Mouse (Mus musculus) embryonic facial prominence, embryonic 13.5 days (tissue): ENCODE measurements around the gene Txn2. TPM values are rescaled to one million over a fixed set of nuclear protein-coding genes. Genes with fewer than 3 reads are reported as not detected.

Source experiments
- ATAC-seq: fragments of 200-750 bp; cut with Nextera tagmentation; 2 replicates; pipeline ENCODE4 v1.8.0; 2017; ENCODE audit warnings: low read depth; ENCODE audit not compliant: insufficient number of reproducible peaks, insufficient read depth, low FRiP score, low TSS enrichment
- H3K27ac ChIP-seq: fragments of 300-500 bp; sonication (generic); 2 replicates; pipeline ENCODE4 v1.5.1; 2015; ENCODE audit warnings: moderate library complexity, mild to moderate bottlenecking, inconsistent platforms
- H3K27me3 ChIP-seq: fragments of 300-500 bp; sonication (generic); 2 replicates; pipeline ENCODE4 v1.6.1; 2015; ENCODE audit warnings: mild to moderate bottlenecking, inconsistent platforms
- H3K36me3 ChIP-seq: fragments of 300-500 bp; sonication (generic); 2 replicates; pipeline ENCODE4 v1.6.1; 2015; ENCODE audit warnings: mild to moderate bottlenecking, inconsistent platforms
- H3K4me1 ChIP-seq: fragments of 300-500 bp; sonication (generic); 2 replicates; pipeline ENCODE4 v1.6.1; 2015; ENCODE audit warnings: inconsistent platforms
- H3K4me2 ChIP-seq: fragments of 300-500 bp; sonication (generic); 2 replicates; pipeline ENCODE4 v1.6.1; 2015; ENCODE audit warnings: moderate library complexity, mild to moderate bottlenecking, inconsistent platforms
- H3K4me3 ChIP-seq: fragments of 300-500 bp; sonication (generic); 2 replicates; pipeline ENCODE4 v1.5.1; 2015; ENCODE audit warnings: mild to moderate bottlenecking, inconsistent platforms
- H3K9ac ChIP-seq: fragments of 300-500 bp; sonication (generic); 2 replicates; pipeline ENCODE4 v1.6.1; 2015; ENCODE audit warnings: mild to moderate bottlenecking, inconsistent platforms
- H3K9me3 ChIP-seq: fragments of 300-500 bp; sonication (generic); 2 replicates; pipeline ENCODE4 v1.6.1; 2016; ENCODE audit warnings: inconsistent platforms
- WGBS: fragments of 180-500 bp; shearing (Covaris S2); methylation state at CpG from one replicate; pipeline ENCODE4 v1.1.7; 2015; ENCODE audit warnings: mixed read lengths; 5-methylcytosine and 5-hydroxymethylcytosine counted together
- polyA plus RNA-seq: library from polyadenylated mRNA; unstranded; fragments of >200 nt; fragmentation: Nextera tagmentation; extraction: Ambion mirVana; gene quantifications from 2 replicates; pipeline ENCODE4 v1.2.1, GENCODE M21; 2015

Gene Txn2
- polyA plus RNA-seq, 1 experiment from 2014 or later, result 236 TPM

DNA sequence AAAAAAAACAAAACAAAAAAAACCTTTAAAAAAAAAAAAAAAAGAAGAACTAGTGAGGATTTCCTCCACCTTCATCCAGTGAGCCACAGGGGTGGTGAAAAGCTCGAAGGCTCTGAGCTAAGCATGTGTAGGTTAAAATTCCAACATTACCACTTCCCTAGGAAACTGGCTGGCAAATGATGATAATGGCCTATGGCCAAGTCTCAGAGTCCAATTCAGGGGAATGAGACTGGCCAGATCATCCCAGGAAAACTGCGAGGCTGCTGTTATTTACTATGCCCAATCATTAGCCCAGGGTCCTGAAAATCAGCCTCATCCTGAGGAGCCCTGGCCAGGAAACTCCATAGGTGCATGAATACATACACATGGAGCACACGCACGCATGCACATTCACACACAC, 42.9 kb downstream of the Txn2 start:
- 84% methylated on average over 4 of the region's 4 CpGs for WGBS
- H3K4me3 ChIP-seq, result no peak overlapping the region
- no peaks in the 10 kb centered on the region for H3K36me3 ChIP-seq
- H3K4me2 ChIP-seq, result no peak overlapping the region
- no peaks in the 10 kb centered on the region for H3K9me3 ChIP-seq
- no peak for ATAC-seq
- no peak overlapping the region for H3K27ac ChIP-seq
- no peaks in the 10 kb centered on the region for H3K27me3 ChIP-seq
- no peak overlapping the region; the same call in 1 of the 2 replicates for H3K9ac ChIP-seq
- peaks cover 27% of the 10 kb centered on the region for H3K4me1 ChIP-seq

DNA sequence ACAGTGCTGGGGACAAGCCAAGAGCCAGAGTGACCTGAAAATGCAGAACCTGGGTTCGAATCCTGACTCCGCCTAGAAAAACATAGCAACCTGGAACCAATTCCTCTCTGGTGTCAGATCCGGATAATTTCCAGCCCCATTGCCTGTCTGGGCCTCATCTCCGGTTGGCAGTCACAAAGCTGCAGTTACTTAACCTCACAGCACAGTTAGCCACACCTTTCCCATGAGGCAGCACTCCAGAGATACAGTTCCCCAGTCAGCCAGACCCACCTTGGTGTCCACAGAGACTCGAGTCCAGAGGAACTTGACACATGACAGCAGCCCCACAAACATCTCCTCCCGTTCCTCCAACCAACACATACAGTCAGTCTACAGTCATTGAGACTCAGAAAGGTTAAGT, 43.6 kb downstream of the Txn2 start:
- 82% methylated on average over 6 of the region's 6 CpGs for WGBS
- no peaks in the 10 kb centered on the region for H3K9me3 ChIP-seq
- H3K9ac ChIP-seq, result no peak overlapping the region
- peaks cover 27% of the 10 kb centered on the region for H3K4me1 ChIP-seq
- H3K27ac ChIP-seq, result no peak overlapping the region
- ATAC-seq, result no peak
- no peak overlapping the region for H3K4me3 ChIP-seq
- no peaks in the 10 kb centered on the region for H3K27me3 ChIP-seq
- H3K36me3 ChIP-seq, result no peaks in the 10 kb centered on the region
- H3K4me2 ChIP-seq, result no peak overlapping the region

GRCm38 (mm10) chr15:77883697-77884010, 45.2 kb downstream of the Txn2 start:
- H3K27ac ChIP-seq, result peak overlapping the region; percentile 84
- H3K4me2 ChIP-seq, result no peak overlapping the region
- H3K9ac ChIP-seq, result no peak overlapping the region
- H3K36me3 ChIP-seq, result no peaks in the 10 kb centered on the region
- WGBS, result 63% methylated on average over 4 of the region's 4 CpGs
- H3K4me3 ChIP-seq, result no peak overlapping the region
- no peak for ATAC-seq
- H3K4me1 ChIP-seq, result peaks cover 27% of the 10 kb centered on the region
- H3K9me3 ChIP-seq, result no peaks in the 10 kb centered on the region
- no peaks in the 10 kb centered on the region for H3K27me3 ChIP-seq

GRCm38 (mm10) chr15:77882797-77883696, 45.8 kb downstream of the Txn2 start:
- Histone ChIP-seq H3K4me2 (peak overlapping the region; percentile 27; the same call in 1 of the 2 replicates), H3K27ac (peak overlapping the region; percentile 84), H3K36me3 (no peaks in the 10 kb centered on the region), H3K9ac (peak overlapping the region; percentile 51), H3K27me3 (no peaks in the 10 kb centered on the region), H3K9me3 (no peaks in the 10 kb centered on the region), H3K4me1 (peaks cover 24% of the 10 kb centered on the region), H3K4me3 (no peak overlapping the region)
- 10% methylated on average over 16 of the region's 17 CpGs for WGBS
- peak; percentile 60; the same call in 1 of the 2 replicates for ATAC-seq

- Histone ChIP-seq H3K36me3 (no peaks in the 10 kb centered on the region), H3K9ac (no peak overlapping the region), H3K9me3 (no peaks in the 10 kb centered on the region), H3K27ac (peak overlapping the region; percentile 84), H3K4me2 (no peak overlapping the region; the same call in 1 of the 2 replicates), H3K27me3 (no peaks in the 10 kb centered on the region), H3K4me1 (peaks cover 24% of the 10 kb centered on the region), H3K4me3 (no peak overlapping the region)
- 54% methylated on average over 6 of the region's 6 CpGs for WGBS
- ATAC-seq, result no peak
Observed at GRCm38 (mm10) chr15:77882297-77882696, 46.5 kb downstream of the Txn2 start.

DNA sequence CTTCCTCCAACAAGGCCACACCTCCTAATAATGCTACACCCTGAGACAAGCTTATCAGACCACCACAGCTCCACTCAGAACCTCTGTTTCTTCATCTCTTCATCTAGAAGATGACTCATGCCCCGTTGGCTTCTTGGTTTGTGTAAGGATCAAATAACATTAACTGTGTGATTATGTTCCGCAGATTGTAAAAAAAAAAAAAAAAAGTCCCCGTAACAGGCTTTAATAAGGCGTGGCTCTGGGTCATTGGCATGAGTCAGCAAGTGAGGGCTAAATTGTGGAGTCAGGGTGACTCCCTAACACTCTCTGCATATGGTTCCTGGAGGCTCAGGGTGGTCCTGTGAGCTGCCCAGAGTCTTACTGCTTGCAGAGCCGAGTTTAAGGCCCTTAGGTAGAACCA, 47.1 kb downstream of the Txn2 start:
- peaks cover 24% of the 10 kb centered on the region for H3K4me1 ChIP-seq
- no peaks in the 10 kb centered on the region for H3K9me3 ChIP-seq
- H3K4me2 ChIP-seq, result no peak overlapping the region
- no peaks in the 10 kb centered on the region for H3K36me3 ChIP-seq
- no peak for ATAC-seq
- H3K27ac ChIP-seq, result peak overlapping the region; percentile 84
- no peak overlapping the region for H3K4me3 ChIP-seq
- H3K9ac ChIP-seq, result no peak overlapping the region
- H3K27me3 ChIP-seq, result no peaks in the 10 kb centered on the region
- WGBS, result 39% methylated on average over 5 of the region's 5 CpGs

- no peak overlapping the region for H3K9ac ChIP-seq
- no peak for ATAC-seq
- H3K9me3 ChIP-seq, result no peaks in the 10 kb centered on the region
- H3K27ac ChIP-seq, result no peak overlapping the region
- H3K36me3 ChIP-seq, result no peaks in the 10 kb centered on the region
- H3K4me1 ChIP-seq, result peaks cover 24% of the 10 kb centered on the region
- no peak overlapping the region for H3K4me2 ChIP-seq
- H3K27me3 ChIP-seq, result no peaks in the 10 kb centered on the region
- 83% methylated on average over 5 of the region's 5 CpGs for WGBS
- no peak overlapping the region for H3K4me3 ChIP-seq
Observed at GRCm38 (mm10) chr15:77880738-77881137, 48.1 kb downstream of the Txn2 start.

- Histone ChIP-seq H3K9me3 (no peaks in the 10 kb centered on the region), H3K4me2 (no peak overlapping the region), H3K27ac (no peak overlapping the region), H3K4me3 (no peak overlapping the region), H3K9ac (no peak overlapping the region), H3K4me1 (peaks cover 24% of the 10 kb centered on the region), H3K27me3 (no peaks in the 10 kb centered on the region), H3K36me3 (no peaks in the 10 kb centered on the region)
- WGBS, result 80% methylated on average over 3 of the region's 3 CpGs
- no peak for ATAC-seq
Observed at GRCm38 (mm10) chr15:77879756-77880155, 49.0 kb downstream of the Txn2 start.

DNA sequence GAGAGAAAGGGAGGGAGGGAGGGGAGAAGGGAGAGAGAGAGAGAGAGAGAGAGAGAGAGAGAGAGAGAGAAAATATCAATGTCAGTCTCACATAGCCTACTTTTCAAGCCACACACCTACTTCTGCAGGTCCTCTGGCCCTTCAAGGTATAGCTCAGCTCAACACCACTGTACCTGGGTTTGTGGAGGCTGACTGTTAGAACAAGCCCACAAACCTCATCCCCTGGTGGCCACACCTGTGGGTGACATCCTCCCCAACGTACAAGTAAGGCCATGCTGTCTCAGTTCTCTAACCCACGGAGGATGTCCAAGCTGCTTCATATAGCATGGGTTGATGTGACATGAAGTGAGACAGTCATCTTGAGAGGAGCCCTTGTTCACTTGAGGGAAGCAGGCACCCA, 51.6 kb downstream of the Txn2 start:
- no peak for ATAC-seq
- H3K9ac ChIP-seq, result no peak overlapping the region
- H3K4me2 ChIP-seq, result no peak overlapping the region
- peaks cover 5% of the 10 kb centered on the region for H3K4me1 ChIP-seq
- no peak overlapping the region for H3K4me3 ChIP-seq
- H3K36me3 ChIP-seq, result no peaks in the 10 kb centered on the region
- no peaks in the 10 kb centered on the region for H3K27me3 ChIP-seq
- WGBS, result 72% methylated on average over 2 of the region's 2 CpGs
- no peaks in the 10 kb centered on the region for H3K9me3 ChIP-seq
- no peak overlapping the region for H3K27ac ChIP-seq

GRCm38 (mm10) chr15:77876716-77877115, 52.1 kb downstream of the Txn2 start:
- H3K4me3 ChIP-seq, result no peak overlapping the region
- peaks cover under 1% of the 10 kb centered on the region; the same call in 1 of the 2 replicates for H3K4me1 ChIP-seq
- ATAC-seq, result no peak
- 77% methylated on average over 3 of the region's 3 CpGs for WGBS
- H3K27me3 ChIP-seq, result no peaks in the 10 kb centered on the region
- H3K9me3 ChIP-seq, result no peaks in the 10 kb centered on the region
- H3K27ac ChIP-seq, result no peak overlapping the region
- no peak overlapping the region for H3K9ac ChIP-seq
- no peaks in the 10 kb centered on the region for H3K36me3 ChIP-seq
- H3K4me2 ChIP-seq, result no peak overlapping the region

GRCm38 (mm10) chr15:77875953-77876352, 52.9 kb downstream of the Txn2 start:
- no peaks in the 10 kb centered on the region for H3K27me3 ChIP-seq
- no peak overlapping the region for H3K27ac ChIP-seq
- no peaks in the 10 kb centered on the region for H3K36me3 ChIP-seq
- H3K9ac ChIP-seq, result no peak overlapping the region
- H3K4me1 ChIP-seq, result no peaks in the 10 kb centered on the region
- no peak for ATAC-seq
- H3K4me3 ChIP-seq, result no peak overlapping the region
- WGBS, result 93% methylated on average over 6 of the region's 6 CpGs
- H3K9me3 ChIP-seq, result no peaks in the 10 kb centered on the region
- no peak overlapping the region for H3K4me2 ChIP-seq

DNA sequence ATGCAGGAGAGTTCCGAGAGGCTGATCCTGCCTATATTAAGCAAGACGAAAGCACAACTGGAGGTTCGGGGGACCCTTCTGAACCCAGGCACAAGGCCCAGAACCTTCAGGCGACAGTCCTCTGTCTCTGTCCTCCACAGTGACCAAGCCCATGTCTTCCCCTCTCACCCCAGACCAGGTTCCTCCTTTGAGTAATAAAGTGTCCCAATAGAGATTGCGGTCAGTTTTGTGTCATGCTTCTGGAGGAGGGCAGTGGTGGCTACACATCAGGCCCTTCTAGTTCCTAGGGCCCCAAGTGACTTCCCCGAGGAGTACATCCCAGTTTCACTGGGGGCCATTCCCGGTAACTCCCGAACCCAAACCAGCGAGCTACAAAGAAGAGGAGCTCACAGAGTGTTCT, 54.0 kb downstream of the Txn2 start:
- Histone ChIP-seq H3K27me3 (no peaks in the 10 kb centered on the region), H3K9ac (no peak overlapping the region), H3K4me3 (no peak overlapping the region), H3K4me1 (no peaks in the 10 kb centered on the region), H3K27ac (no peak overlapping the region), H3K36me3 (no peaks in the 10 kb centered on the region), H3K9me3 (no peaks in the 10 kb centered on the region), H3K4me2 (no peak overlapping the region)
- 93% methylated on average over 9 of the region's 9 CpGs for WGBS
- ATAC-seq, result no peak
